Mouse (Mus musculus) liver, postnatal 0 days (tissue): ENCODE measurements at regions not wholly inside any gene's neighbourhood (a gene's known extent, or its start where the extent isn't known, plus 50 kb on each side); places are given as distances from the start of the nearest gene placed in this dataset.

Experiments
- CTCF ChIP-seq: sonication (generic); IDR thresholded peaks from 2 replicates; pipeline ENCODE4 v1.5.1; 2016; ENCODE audit warnings: antibody characterized with exemption, low read depth
- EP300 ChIP-seq: IDR thresholded peaks from 2 replicates; pipeline ENCODE4 v1.6.1; 2016; ENCODE audit warnings: antibody characterized with exemption, low read depth, mild to moderate bottlenecking

- TF ChIP-seq CTCF = no peak
- no peak for TF ChIP-seq EP300
Measured at GRCm38 (mm10) chr5:3267021-3267420, 74.3 kb upstream of the Cdk6 start.
